Mouse (Mus musculus) gastrocnemius, postnatal 14 days (tissue): Measurements from ENCODE around the gene Tgfb1i1. TPM values are rescaled to one million over a fixed set of nuclear protein-coding genes. Genes with fewer than 3 reads are reported as not detected.

ENCODE experiments used
- microRNA-seq, 2 experiments: library from miRNA; unstranded; fragments of <30 nt; microRNA quantifications; one replicate each; pipeline ENCODE4 v1.2.0; 2021
- total RNA-seq, 2 experiments: library from RNA; stranded (reverse); gene quantifications; 2 replicates each; pipeline ENCODE4 v1.2.3; 2021

Tgfb1i1 gene
- total RNA-seq, 2 experiments from 2014 or later = 19.5 to 20.8 TPM

Small RNA genes lying within 50 kb of the gene (microRNA-seq; reads per million reads assigned to microRNA genes)
- 0.50 to 0.64 reads per million in 2 experiments for gene Mir3103

Other genes with a start within 250 kb of the Tgfb1i1 start
- 100 to 1,000 TPM; 246 TPM for gene Trim72, start 242.9 kb upstream of the Tgfb1i1 start, total RNA-seq
- 1 to 10 TPM; 1.7 to 1.8 TPM for gene Itgam, start 184.2 kb upstream of the Tgfb1i1 start, total RNA-seq
- not detected for gene Gm49368, start 184.1 kb upstream of the Tgfb1i1 start, total RNA-seq
- gene Itgax, start 117.3 kb upstream of the Tgfb1i1 start, total RNA-seq = under 1 TPM; 0.23 to 0.27 TPM
- gene Itgad, start 92.4 kb upstream of the Tgfb1i1 start, total RNA-seq = not detected
- gene Cox6a2, start 40.4 kb upstream of the Tgfb1i1 start, total RNA-seq = 1,000 to 10,000 TPM; 1,122 to 1,196 TPM
- 1 to 10 TPM; 8.3 to 9.8 TPM for gene Armc5, start 9.5 kb upstream of the Tgfb1i1 start, total RNA-seq
- gene 9130023H24Rik, start 8.8 kb upstream of the Tgfb1i1 start, total RNA-seq = 1 to 10 TPM; 2.6 to 3.5 TPM
- not detected for gene Slc5a2, start 18.8 kb downstream of the Tgfb1i1 start, total RNA-seq
- 1 to 10 TPM; 4.7 to 5.6 TPM for gene BC017158, start 51.4 kb downstream of the Tgfb1i1 start, total RNA-seq
- gene Rgs10, start 171.9 kb downstream of the Tgfb1i1 start, total RNA-seq = 1 to 10 TPM; 5.4 to 6.1 TPM
- 10 to 100 TPM; 39.8 to 41.5 TPM for gene Tial1, start 214.9 kb downstream of the Tgfb1i1 start, total RNA-seq